Mouse (Mus musculus) CH12.LX (cell line): ENCODE results near the gene Grin3b.

Source experiments
- CTCF ChIP-seq, 2 experiments: IDR thresholded peaks in 1 of 2; conservative IDR thresholded peaks in 1 of 2; 2 replicates each; pipeline ENCODE4 v1.5.1; 2011 to 2012; ENCODE audit warnings: low read depth in 2 of 2, low read length in 2 of 2, improper control_type of control experiment in 1 of 2, inconsistent platforms in 1 of 2, mild to moderate bottlenecking in 1 of 2, moderate library complexity in 1 of 2
- E2F4 ChIP-seq: IDR thresholded peaks from 2 replicates; pipeline ENCODE4 v1.6.1; 2011; ENCODE audit warnings: low read depth, low read length, improper control_type of control experiment; ENCODE audit not compliant: insufficient replicate concordance
- EP300 ChIP-seq: IDR thresholded peaks from 2 replicates; pipeline ENCODE4 v1.6.1; 2011; ENCODE audit warnings: low read length, improper control_type of control experiment
- HCFC1 ChIP-seq: IDR thresholded peaks from 2 replicates; pipeline ENCODE4 v1.6.1; 2012; ENCODE audit warnings: low read depth, mild to moderate bottlenecking, inconsistent platforms, low read length, improper control_type of control experiment
- JUND ChIP-seq: conservative IDR thresholded peaks from 2 replicates; pipeline ENCODE4 v1.6.1; 2011; ENCODE audit warnings: low read depth, low read length, improper control_type of control experiment
- KAT2A ChIP-seq: IDR thresholded peaks from 2 replicates; pipeline ENCODE4 v1.6.1; 2012; ENCODE audit warnings: low read length, improper control_type of control experiment, inconsistent platforms; ENCODE audit not compliant: insufficient replicate concordance
- MAX ChIP-seq: IDR thresholded peaks from 2 replicates; pipeline ENCODE4 v1.6.1; 2011; ENCODE audit warnings: low read length, improper control_type of control experiment
- MAZ ChIP-seq: IDR thresholded peaks from 2 replicates; pipeline ENCODE4 v1.6.1; 2012; ENCODE audit warnings: low read depth, mild to moderate bottlenecking, inconsistent platforms, low read length, improper control_type of control experiment, moderate library complexity
- MYC ChIP-seq: IDR thresholded peaks from 2 replicates; pipeline ENCODE4 v1.6.1; 2011; ENCODE audit warnings: low read depth, mild to moderate bottlenecking, improper control_type of control experiment, low read length
- POLR2A ChIP-seq: IDR thresholded peaks from 2 replicates; pipeline ENCODE4 v1.6.1; 2011; ENCODE audit warnings: low read depth, mild to moderate bottlenecking, improper control_type of control experiment, low read length
- SIN3A ChIP-seq: IDR thresholded peaks from 2 replicates; pipeline ENCODE4 v1.6.1; 2012; ENCODE audit warnings: low read length, improper control_type of control experiment, inconsistent platforms
- USF1 ChIP-seq: IDR thresholded peaks from 2 replicates; pipeline ENCODE4 v1.6.1; 2014; ENCODE audit warnings: low read depth, mild to moderate bottlenecking, inconsistent platforms, low read length, improper control_type of control experiment
- ZNF384 ChIP-seq: IDR thresholded peaks from 2 replicates; pipeline ENCODE4 v1.6.1; 2012; ENCODE audit warnings: low read depth, low read length, improper control_type of control experiment, inconsistent platforms

- TF ChIP-seq MAZ = no peak
- TF ChIP-seq SIN3A = no peak
- TF ChIP-seq CTCF (conservative IDR thresholded peaks at IDR 0.05 in 1 of 2, IDR thresholded peaks at IDR 0.05 in 1 of 2; ENCODE audit: low read depth in 2 of 2, low read length in 2 of 2) = no peak
- TF ChIP-seq POLR2A = no peak
- no peak for TF ChIP-seq JUND
- TF ChIP-seq E2F4 = no peak
- no peak for TF ChIP-seq USF1
- no peak for TF ChIP-seq ZNF384
- TF ChIP-seq MYC = no peak
- TF ChIP-seq EP300 = no peak
- no peak for TF ChIP-seq HCFC1
- TF ChIP-seq MAX = no peak
- no peak for TF ChIP-seq KAT2A
Measured at GRCm38 (mm10) chr10:80020191-80020590, 49.7 kb downstream of the Grin3b start.
